Mouse (Mus musculus) heart, adult 8-10 months (tissue): ENCODE measurements around the gene Fam160a2. TPM values are rescaled to one million over a fixed set of nuclear protein-coding genes. Genes with fewer than 3 reads are reported as not detected.

Experiments
- DNase-seq: peaks from one replicate; pipeline ENCODE4 v3.0.0; 2022; ENCODE audit warnings: low spot score
- total RNA-seq, 4 experiments: library from RNA; stranded (reverse); gene quantifications; 2 replicates each; pipeline ENCODE4 v1.2.4; 2022

The Fam160a2 gene
- total RNA-seq: 10 to 100 TPM; 16.5 to 20.9 (median 18.3) TPM

- DNase-seq: peak; percentile 100
Measured at GRCm38 (mm10) chr7:105399935-105400624, at the start of gene Fam160a2. Fam160a2 (minus strand) TSS chr7:105400054.

GRCm38 (mm10) chr7:105445076-105445475 lies 45.2 kb upstream of the Fam160a2 start:
- no peak for DNase-seq

- DNase-seq: no peak
Measured at GRCm38 (mm10) chr7:105441426-105441825, 41.6 kb upstream of the Fam160a2 start.

GRCm38 (mm10) chr7:105437979-105438772 lies 38.3 kb upstream of the Fam160a2 start:
- DNase-seq: no peak

GRCm38 (mm10) chr7:105434798-105435197 lies 34.9 kb upstream of the Fam160a2 start:
- DNase-seq: no peak

GRCm38 (mm10) chr7:105433859-105434258 lies 34.0 kb upstream of the Fam160a2 start:
- DNase-seq: no peak

- no peak for DNase-seq
Measured at GRCm38 (mm10) chr7:105432058-105432457, 32.2 kb upstream of the Fam160a2 start.

- no peak for DNase-seq
Measured at GRCm38 (mm10) chr7:105426051-105426450, 26.2 kb upstream of the Fam160a2 start.

GRCm38 (mm10) chr7:105425424-105426043 lies 25.7 kb upstream of the Fam160a2 start, which contains the start of gene Cckbr:
Cckbr (plus strand) TSS chr7:105425731.
- DNase-seq: no peak

GRCm38 (mm10) chr7:105424368-105424767 lies 24.5 kb upstream of the Fam160a2 start:
- DNase-seq: no peak

GRCm38 (mm10) chr7:105420903-105421302 lies 21.0 kb upstream of the Fam160a2 start:
- no peak for DNase-seq

GRCm38 (mm10) chr7:105418106-105418505 lies 18.3 kb upstream of the Fam160a2 start:
- DNase-seq: no peak

- no peak for DNase-seq
Measured at GRCm38 (mm10) chr7:105416529-105416928, 16.7 kb upstream of the Fam160a2 start.

GRCm38 (mm10) chr7:105414385-105414784 lies 14.5 kb upstream of the Fam160a2 start:
- DNase-seq: no peak

- peak; percentile 75 for DNase-seq
Measured at GRCm38 (mm10) chr7:105411874-105412632, 12.2 kb upstream of the Fam160a2 start.

- no peak for DNase-seq
Measured at GRCm38 (mm10) chr7:105406322-105406721, 6.5 kb upstream of the Fam160a2 start.

- DNase-seq: no peak
Measured at GRCm38 (mm10) chr7:105404268-105404667, 4.4 kb upstream of the Fam160a2 start, which contains the start of gene Cnga4. Cnga4 (plus strand) TSS chr7:105404568.

GRCm38 (mm10) chr7:105399058-105399934 lies 558 bp downstream of the Fam160a2 start:
- no peak for DNase-seq

- DNase-seq: no peak
Measured at GRCm38 (mm10) chr7:105396126-105396525, 3.7 kb downstream of the Fam160a2 start.

GRCm38 (mm10) chr7:105395131-105395820 lies 4.6 kb downstream of the Fam160a2 start:
- no peak for DNase-seq
